Mouse (Mus musculus) lung, postnatal 0 days (tissue): ENCODE measurements at regions not wholly inside any gene's neighbourhood (a gene's known extent, or its start where the extent isn't known, plus 50 kb on each side); places are given as distances from the start of the nearest gene placed in this dataset.

Experiments
- ATAC-seq: fragments of 200-750 bp; cut with Nextera tagmentation; 2 replicates; pipeline ENCODE4 v1.8.0; 2017; ENCODE audit warnings: moderate library complexity
- DNase-seq: peaks from one replicate; pipeline ENCODE4 v3.0.0-alpha.2; 2016; ENCODE audit warnings: low spot score
- H3K27ac ChIP-seq: fragments of 300-500 bp; sonication (generic); 2 replicates; pipeline ENCODE4 v1.5.1; 2014; ENCODE audit warnings: antibody characterized with exemption, mild to moderate bottlenecking, low read length, mixed read lengths
- H3K27me3 ChIP-seq: fragments of 300-500 bp; sonication (generic); replicated peaks from 2 replicates; pipeline ENCODE4 v1.6.1; 2014; ENCODE audit warnings: low read length, mixed read lengths; ENCODE audit not compliant: insufficient read depth
- H3K36me3 ChIP-seq: fragments of 300-500 bp; sonication (generic); 2 replicates; pipeline ENCODE4 v1.6.1; 2014; ENCODE audit warnings: low read length, mixed read lengths; ENCODE audit not compliant: insufficient read depth
- H3K4me1 ChIP-seq: fragments of 300-500 bp; sonication (generic); 2 replicates; pipeline ENCODE4 v1.6.1; 2014; ENCODE audit warnings: antibody characterized with exemption, low read depth, low read length, mixed read lengths; ENCODE audit not compliant: insufficient read depth
- H3K4me2 ChIP-seq: fragments of 300-500 bp; sonication (generic); replicated peaks from 2 replicates; pipeline ENCODE4 v1.6.1; 2014; ENCODE audit warnings: low read depth, mild to moderate bottlenecking, low read length, moderate library complexity, mixed read lengths
- H3K4me3 ChIP-seq: fragments of 300-500 bp; sonication (generic); 2 replicates; pipeline ENCODE4 v1.5.1; 2014; ENCODE audit warnings: low read depth, low read length
- H3K9ac ChIP-seq: fragments of 300-500 bp; sonication (generic); replicated peaks from 2 replicates; pipeline ENCODE4 v1.6.1; 2014; ENCODE audit warnings: low read depth, mild to moderate bottlenecking
- H3K9me3 ChIP-seq: fragments of 300-500 bp; sonication (generic); 2 replicates; pipeline ENCODE4 v1.6.1; 2016; ENCODE audit warnings: low read length, mixed read lengths
- CTCF ChIP-seq: IDR thresholded peaks from 2 replicates; pipeline ENCODE4 v1.5.1; 2016; ENCODE audit warnings: antibody characterized with exemption, mild to moderate bottlenecking
- EP300 ChIP-seq: IDR thresholded peaks from 2 replicates; pipeline ENCODE4 v1.6.1; 2016; ENCODE audit warnings: antibody characterized with exemption, mild to moderate bottlenecking, control low read depth
- WGBS: fragments of 180-500 bp; shearing (Covaris S2); extraction: QIAGEN DNeasy Blood & Tissue Kit; methylation state at CpG from one replicate; pipeline ENCODE4 v1.1.7; 2014; 5-methylcytosine and 5-hydroxymethylcytosine counted together

DNA sequence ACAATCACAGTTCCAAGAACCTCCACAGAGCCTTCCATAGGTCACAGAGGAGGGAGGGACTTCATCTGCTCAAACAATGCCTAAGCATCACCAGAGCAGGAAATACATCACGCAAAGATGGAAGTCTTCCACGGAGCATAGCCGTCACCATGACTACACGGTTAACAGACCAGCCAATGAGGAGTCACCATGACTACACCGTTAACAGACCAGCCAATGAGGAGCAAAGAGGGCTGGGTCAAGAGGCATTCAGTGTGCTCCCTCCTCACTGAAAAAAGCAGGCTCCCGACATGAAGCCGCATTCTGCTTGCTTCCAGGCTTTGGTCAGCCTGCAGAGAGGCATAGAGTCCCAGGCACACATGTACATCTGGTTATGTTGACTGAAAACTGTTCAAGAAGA is 128.5 kb downstream of the Mis18a start:
- H3K4me3 ChIP-seq: no peak overlapping the region
- H3K9me3 ChIP-seq: no peaks in the 10 kb centered on the region
- no peak overlapping the region for H3K4me2 ChIP-seq
- H3K27me3 ChIP-seq: no peaks in the 10 kb centered on the region
- no peak overlapping the region for H3K27ac ChIP-seq
- WGBS: 77% methylated on average over 7 of the region's 7 CpGs
- ATAC-seq (no peak), DNase-seq (no peak)
- no peak overlapping the region for H3K9ac ChIP-seq
- H3K36me3 ChIP-seq: no peaks in the 10 kb centered on the region
- no peaks in the 10 kb centered on the region for H3K4me1 ChIP-seq
- TF ChIP-seq EP300: no peak
- no peak for TF ChIP-seq CTCF

GRCm38 (mm10) chr16:90592721-90593481 is 134.3 kb downstream of the Mis18a start:
- ATAC-seq (no peak), DNase-seq (peak; percentile 21)
- WGBS: 60% methylated on average over 6 of the region's 6 CpGs
- H3K9ac ChIP-seq: no peak overlapping the region
- H3K27ac ChIP-seq: no peak overlapping the region
- no peaks in the 10 kb centered on the region for H3K27me3 ChIP-seq
- no peaks in the 10 kb centered on the region for H3K36me3 ChIP-seq
- H3K4me3 ChIP-seq: no peak overlapping the region
- H3K4me2 ChIP-seq: no peak overlapping the region
- TF ChIP-seq EP300: no peak
- H3K9me3 ChIP-seq: no peaks in the 10 kb centered on the region
- no peaks in the 10 kb centered on the region for H3K4me1 ChIP-seq

DNA sequence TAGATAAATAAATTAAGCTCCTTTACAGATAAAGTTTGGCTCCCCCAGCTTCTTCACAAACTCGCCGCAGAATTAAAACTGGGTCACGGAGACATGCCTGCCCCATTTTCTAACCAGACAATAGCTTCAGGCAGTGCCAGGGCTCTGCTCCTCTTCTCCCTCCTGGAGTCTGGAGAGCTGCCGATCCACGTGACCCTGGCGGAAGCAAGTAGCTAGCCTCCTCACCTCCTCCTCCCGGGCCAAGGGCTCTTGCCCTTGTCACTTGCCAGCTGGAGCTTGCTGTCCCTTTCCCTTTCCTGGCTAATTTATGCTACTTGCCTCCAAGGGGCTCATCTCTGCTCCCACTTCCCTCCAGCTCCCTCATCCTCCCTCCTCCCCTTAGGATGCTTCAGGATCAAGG is 142.0 kb downstream of the Mis18a start:
- ATAC-seq (no peak), DNase-seq (no peak)
- Histone ChIP-seq H3K36me3 (no peaks in the 10 kb centered on the region), H3K4me2 (no peak overlapping the region), H3K9ac (no peak overlapping the region), H3K4me1 (no peaks in the 10 kb centered on the region), H3K27me3 (no peaks in the 10 kb centered on the region), H3K9me3 (no peaks in the 10 kb centered on the region), H3K27ac (no peak overlapping the region), H3K4me3 (no peak overlapping the region)
- TF ChIP-seq CTCF: no peak
- TF ChIP-seq EP300: no peak
- WGBS: 71% methylated on average over 7 of the region's 7 CpGs

DNA sequence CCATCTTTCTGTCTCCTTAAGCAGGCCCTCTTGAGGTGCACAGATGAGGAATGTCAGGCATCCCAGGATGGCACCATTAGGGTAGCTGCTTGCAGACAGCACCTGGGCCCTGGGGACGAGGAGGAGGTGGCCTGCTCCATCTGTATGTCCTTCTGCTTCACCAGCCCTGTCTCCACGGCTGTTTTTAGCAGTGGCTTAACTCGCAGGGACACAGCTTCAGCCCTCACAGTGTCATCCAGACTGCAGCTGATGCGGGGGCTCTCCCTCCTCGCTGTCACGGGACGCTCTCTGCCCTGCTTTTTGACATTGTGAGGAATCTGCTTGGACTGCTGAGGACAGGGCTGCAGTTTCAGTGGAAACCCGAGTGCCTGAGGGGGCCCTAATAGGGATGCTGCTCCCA is 146.8 kb downstream of the Mis18a start:
- H3K9ac ChIP-seq: no peak overlapping the region
- no peaks in the 10 kb centered on the region for H3K9me3 ChIP-seq
- no peaks in the 10 kb centered on the region for H3K36me3 ChIP-seq
- 40% methylated on average over 8 of the region's 8 CpGs for WGBS
- no peak for DNase-seq
- H3K4me1 ChIP-seq: no peaks in the 10 kb centered on the region
- no peaks in the 10 kb centered on the region for H3K27me3 ChIP-seq
- no peak overlapping the region for H3K27ac ChIP-seq
- ATAC-seq: no peak
- no peak overlapping the region for H3K4me2 ChIP-seq
- no peak overlapping the region for H3K4me3 ChIP-seq
- TF ChIP-seq EP300: no peak
- no peak for TF ChIP-seq CTCF

DNA sequence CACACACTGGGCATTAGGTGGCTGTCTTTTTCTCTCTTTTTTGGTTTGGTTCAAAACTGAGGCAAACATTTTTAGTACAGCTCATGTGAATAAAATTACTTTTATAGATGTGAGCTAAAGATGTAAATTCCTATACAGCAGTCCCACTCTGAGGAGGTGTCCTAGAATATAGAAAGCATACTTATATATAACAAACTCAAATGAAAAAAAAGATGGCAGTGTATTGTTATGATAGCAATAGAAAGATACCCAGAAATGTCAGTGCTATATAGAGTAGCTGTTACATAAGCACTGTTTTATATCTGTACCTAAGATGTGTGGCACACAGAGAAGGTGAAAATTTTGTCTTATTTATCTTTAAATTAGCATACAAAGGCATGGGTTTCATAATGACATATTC is 156.1 kb downstream of the Mis18a start:
- DNase-seq (no peak), ATAC-seq (no peak)
- TF ChIP-seq EP300 (no peak), CTCF (no peak)
- Histone ChIP-seq H3K27ac (no peak overlapping the region), H3K4me3 (no peak overlapping the region), H3K4me2 (no peak overlapping the region), H3K9me3 (no peaks in the 10 kb centered on the region), H3K4me1 (no peaks in the 10 kb centered on the region), H3K9ac (no peak overlapping the region), H3K36me3 (no peaks in the 10 kb centered on the region), H3K27me3 (no peaks in the 10 kb centered on the region)

- no peak for ATAC-seq
- WGBS: 88% methylated on average over 1 of the region's 1 CpGs
- no peaks in the 10 kb centered on the region for H3K9me3 ChIP-seq
Measured at GRCm38 (mm10) chr16:90569826-90570225, 157.4 kb downstream of the Mis18a start.

DNA sequence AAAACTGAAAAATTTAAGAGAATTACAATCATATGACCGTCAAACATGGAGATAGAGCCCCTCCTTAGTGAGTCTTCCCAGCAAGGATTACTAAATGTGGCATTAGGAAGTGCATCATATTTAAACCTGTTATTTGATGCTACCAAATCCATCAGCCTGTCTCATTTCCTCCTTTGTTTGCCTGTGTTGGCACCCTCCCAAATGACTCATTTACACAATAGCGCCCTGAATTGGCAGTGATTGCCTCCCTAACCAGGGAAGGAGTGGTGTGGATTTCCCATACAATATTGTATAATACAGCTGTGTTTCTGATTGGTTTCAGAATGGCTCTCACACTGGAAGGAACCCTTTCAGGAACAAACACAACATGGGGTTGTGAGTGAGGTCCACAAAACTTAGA is 162.0 kb downstream of the Mis18a start:
- ATAC-seq (no peak), DNase-seq (peak; percentile 17)
- H3K9ac ChIP-seq: no peak overlapping the region
- 43% methylated on average over 2 of the region's 2 CpGs for WGBS
- no peak overlapping the region for H3K27ac ChIP-seq
- H3K4me2 ChIP-seq: no peak overlapping the region
- no peaks in the 10 kb centered on the region for H3K9me3 ChIP-seq
- no peaks in the 10 kb centered on the region for H3K4me1 ChIP-seq
- TF ChIP-seq CTCF: no peak
- TF ChIP-seq EP300: no peak
- H3K4me3 ChIP-seq: no peak overlapping the region
- no peaks in the 10 kb centered on the region for H3K36me3 ChIP-seq
- no peaks in the 10 kb centered on the region for H3K27me3 ChIP-seq

More at GRCm38 (mm10) chr16:90569826-90570225, 157.4 kb downstream of the Mis18a start:
- DNase-seq: no peak
- Histone ChIP-seq H3K27me3 (no peaks in the 10 kb centered on the region), H3K36me3 (no peaks in the 10 kb centered on the region), H3K4me1 (no peaks in the 10 kb centered on the region), H3K4me2 (no peak overlapping the region), H3K9ac (no peak overlapping the region), H3K27ac (no peak overlapping the region), H3K4me3 (no peak overlapping the region)
- TF ChIP-seq CTCF (no peak), EP300 (no peak)
